Mouse (Mus musculus) activated CD4-positive, CD25-positive, alpha-beta regulatory T cell, adult 4 months (primary cell): ENCODE results near the gene Helz2. TPM values are rescaled to one million over a fixed set of nuclear protein-coding genes. Genes with fewer than 3 reads are reported as not detected.

Source experiments
- ATAC-seq: one replicate; pipeline ENCODE4 v1.8.0; 2017
- polyA plus RNA-seq, 2 experiments: library from polyadenylated mRNA; unstranded; fragments of 100-300 nt; shearing (Covaris generic); gene quantifications; one replicate each; pipeline ENCODE4 v1.2.1; 2017

Helz2 gene
- polyA plus RNA-seq, 2 experiments from 2014 or later = 15.5 to 18.4 TPM

- no peak for ATAC-seq
Measured at GRCm38 (mm10) chr2:181237251-181238014, 4.4 kb downstream of the Helz2 start.

- ATAC-seq = no peak
Measured at GRCm38 (mm10) chr2:181235681-181236566, 5.9 kb downstream of the Helz2 start.

DNA sequence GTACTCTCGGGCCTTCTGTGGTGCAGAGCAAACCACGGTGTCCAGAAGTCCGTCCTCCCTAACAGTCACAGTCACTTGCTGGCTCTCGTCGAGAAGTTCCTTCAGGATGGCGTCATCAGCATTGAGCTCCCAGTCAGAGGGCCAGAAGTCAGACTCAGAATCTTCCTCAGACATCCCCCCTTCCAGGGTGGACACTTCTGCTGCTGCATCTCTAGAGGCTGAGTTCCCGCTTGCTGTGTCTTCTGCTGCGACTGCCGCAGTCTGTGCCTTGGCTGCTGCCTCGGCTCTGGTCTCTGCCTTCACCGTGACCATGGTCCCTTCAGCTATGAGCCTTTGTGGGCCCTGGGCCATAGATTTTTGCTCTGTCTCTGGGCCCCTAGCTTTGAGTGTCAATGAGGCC is 7.1 kb downstream of the Helz2 start:
- ATAC-seq = no peak

DNA sequence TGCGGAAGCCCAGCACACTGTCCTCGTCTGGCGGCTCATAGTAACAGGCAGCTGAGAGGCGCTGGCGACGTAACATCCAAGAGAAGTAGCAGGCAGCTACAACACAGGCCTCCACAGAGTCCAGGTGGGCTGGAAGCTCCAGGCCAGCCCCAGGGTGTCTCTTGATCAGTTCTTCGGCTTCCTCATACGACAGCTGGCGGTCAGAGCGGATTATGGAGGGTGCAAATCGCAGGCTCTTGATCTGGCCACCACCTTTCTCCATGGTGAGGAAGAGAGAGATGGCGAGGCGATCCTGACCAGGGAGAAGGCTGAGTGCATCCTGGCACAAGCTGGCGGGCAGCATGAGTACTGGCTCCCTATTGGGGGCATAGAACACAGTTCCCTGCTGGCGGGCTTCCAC is 8.4 kb downstream of the Helz2 start:
- ATAC-seq = no peak

DNA sequence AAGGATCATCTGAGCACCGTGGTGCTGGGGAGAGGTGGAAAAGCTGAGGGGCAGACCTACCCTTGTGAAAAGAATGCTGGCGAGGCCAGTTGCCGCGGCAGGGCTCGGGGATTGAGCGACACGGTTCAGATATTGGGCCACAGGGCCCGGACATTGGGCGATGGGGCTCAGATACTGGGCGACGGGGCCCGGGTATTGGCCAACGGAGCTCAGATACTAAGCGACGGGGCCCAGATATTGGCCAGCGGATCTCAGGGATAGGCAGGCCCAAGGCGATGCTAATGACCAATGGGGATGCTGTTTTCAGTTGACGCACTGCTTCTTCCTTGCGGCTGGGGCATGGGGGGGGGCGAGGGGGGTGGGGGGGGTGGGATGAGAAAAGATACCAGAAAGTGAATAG is 10.7 kb downstream of the Helz2 start:
- ATAC-seq = no peak

DNA sequence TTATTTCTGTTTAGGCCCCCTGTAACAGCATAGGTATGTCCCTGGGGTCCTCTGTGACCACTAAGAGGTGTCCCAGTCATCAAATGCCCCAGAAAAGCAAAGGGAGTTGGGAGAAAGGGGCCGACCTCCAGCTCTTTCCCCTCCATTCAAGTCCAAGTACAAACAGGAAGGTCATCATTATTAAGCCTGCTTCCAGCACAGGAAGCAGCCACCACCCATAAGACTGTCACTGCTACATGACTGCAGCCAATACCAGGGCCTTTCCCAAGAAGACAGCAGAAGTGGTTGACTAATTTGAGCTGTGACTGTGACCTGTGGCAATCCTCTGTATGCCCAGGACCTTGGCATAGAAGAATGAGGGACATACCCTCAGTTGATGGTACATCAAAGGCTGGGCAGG is 13.5 kb downstream of the Helz2 start:
- ATAC-seq = no peak

GRCm38 (mm10) chr2:181227122-181227521 is 14.7 kb downstream of the Helz2 start:
- ATAC-seq = no peak

DNA sequence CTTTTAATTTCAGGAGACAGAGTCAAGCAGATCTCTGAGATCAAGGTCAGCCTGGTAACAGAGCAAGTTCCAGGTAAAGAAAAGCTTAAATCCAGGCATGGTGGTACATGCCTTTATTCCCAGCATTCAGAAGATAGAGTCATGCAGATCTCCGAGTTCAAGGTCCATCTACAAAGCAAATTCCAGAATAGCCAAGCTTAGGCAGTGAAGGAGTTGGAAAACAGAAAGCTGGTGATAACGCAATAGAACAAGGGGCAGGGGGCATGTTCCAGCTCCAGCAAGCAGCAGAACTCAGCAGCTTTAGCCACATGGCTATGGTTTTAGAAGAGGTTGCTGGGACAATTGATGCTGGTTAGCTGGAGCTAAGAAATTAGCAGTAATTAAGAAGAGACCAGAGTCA is 16.8 kb downstream of the Helz2 start:
- ATAC-seq = no peak

GRCm38 (mm10) chr2:181220361-181220760 is 21.5 kb downstream of the Helz2 start:
- no peak for ATAC-seq

DNA sequence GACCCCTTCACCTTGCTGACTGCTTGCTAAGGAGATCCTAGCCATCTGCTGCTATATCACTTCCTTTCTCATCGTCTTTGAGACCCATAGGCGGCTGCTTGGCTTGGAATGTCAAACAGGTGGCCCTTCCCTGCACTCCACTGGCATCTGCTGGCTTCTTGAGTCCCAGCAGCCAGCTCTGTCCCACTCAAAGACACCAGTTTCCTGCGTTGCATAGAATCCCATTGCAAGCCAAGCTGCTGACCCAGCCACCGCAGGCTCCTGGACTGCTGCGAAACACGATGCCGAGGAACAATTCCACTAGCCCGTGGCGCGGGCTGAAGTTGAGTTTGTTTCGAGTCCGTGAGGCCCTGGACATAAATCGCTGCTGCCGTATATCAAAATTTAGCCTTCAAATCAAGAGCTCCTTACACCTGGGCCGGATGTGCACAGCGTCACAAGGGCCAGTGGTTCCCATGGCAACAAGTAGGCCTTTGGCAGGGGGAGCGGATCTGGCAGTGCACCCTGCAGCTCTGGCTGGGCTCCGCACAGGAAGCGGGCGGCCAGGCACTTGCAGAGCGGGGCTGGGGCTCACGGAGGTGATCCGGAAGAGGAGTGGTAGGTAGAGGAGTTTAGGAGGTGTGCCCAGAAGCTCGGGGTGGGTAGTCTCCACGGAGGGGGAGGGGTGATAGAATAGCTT is 22.1 kb downstream of the Helz2 start, which contains the start of gene Fndc11:
Gene Fndc11 (plus strand): TSS at position 476 of the 679 bp plus-strand sequence.
- ATAC-seq = peak; percentile 100

DNA sequence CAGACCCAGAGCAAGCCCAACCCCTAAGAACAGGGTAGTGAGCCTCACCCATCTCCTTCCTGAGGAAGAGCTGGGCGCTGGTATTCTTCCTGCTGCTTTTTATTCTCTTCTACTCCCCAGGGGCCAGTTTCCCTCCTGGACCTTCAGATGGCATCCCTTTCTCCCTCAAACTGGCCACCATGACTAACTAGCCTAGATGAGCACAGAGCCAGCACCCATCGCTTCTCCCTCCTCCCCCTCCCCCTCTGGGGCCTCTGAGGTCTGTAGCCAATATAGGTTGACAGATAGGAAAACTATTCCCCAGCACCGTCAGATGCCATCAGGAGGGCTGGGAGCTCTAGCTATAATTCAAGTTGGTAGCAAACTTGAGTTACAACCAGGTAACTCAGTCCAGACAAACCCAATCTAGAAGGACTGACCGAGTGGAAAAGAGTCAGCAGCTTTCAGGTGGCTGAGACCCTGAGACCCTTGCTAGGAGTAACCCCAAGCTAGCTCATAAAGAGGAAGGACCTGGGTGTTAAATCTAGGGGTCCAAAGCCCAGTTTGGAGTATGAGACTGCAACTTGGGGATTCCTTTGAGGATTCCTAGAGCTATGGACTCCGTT is 22.8 kb downstream of the Helz2 start:
- ATAC-seq = no peak

GRCm38 (mm10) chr2:181216037-181216436 is 25.8 kb downstream of the Helz2 start:
- ATAC-seq = no peak

- peak; percentile 77 for ATAC-seq
Measured at GRCm38 (mm10) chr2:181213021-181213445, 28.8 kb downstream of the Helz2 start, which contains the start of gene Srms. TSS of gene Srms (minus strand) at chr2:181213185.

DNA sequence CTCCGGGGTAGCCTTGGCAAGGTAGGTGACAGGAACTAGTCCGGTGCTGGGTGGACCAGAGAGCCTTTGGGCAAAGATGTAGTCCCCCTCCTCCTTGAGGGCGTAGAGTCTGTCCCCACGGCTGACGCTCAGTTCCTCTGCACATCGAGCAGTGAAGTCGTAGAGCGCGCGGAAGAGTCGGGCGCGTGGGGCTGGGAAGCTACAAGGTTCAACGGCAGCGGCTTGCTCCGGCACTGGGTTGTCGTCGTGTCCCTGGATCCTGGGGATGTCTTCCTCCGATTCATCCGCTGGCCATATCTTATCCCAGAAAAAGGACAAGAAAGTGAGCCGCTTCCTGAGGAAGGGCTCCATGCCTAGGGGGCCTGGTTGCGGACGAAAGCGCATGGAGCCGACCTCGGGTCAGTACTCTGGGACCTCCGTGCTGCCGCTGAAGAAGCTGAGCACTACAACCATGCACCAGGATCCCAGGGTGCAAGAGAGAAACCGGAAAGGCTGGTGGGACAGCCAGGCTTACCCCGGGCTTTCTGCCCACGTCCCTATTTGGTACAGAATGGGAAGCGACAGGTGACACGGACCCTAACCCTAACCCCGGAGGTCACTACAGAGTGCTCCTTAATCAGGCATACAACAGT is 29.3 kb downstream of the Helz2 start:
- ATAC-seq = peak; percentile 45

DNA sequence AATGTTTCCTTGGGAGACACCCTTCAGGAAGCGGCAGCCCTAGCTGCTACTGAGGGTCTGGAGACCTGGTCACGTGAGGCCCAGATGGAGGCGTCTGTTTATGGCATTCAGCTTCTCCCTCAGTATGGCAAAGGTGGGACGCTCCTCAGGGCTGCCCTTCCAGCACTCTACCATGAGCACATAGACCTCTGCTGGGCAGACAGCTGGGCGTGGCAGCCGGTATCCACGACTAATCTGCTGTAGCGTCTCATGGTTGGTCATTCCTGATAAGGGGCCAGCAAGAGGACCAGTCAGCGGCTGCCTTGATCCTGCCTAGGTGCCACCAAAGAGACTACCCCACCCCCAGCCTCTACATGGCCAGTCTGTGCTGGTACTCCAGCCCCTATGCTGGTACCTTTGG is 35.7 kb downstream of the Helz2 start:
- no peak for ATAC-seq

- ATAC-seq = no peak
Measured at GRCm38 (mm10) chr2:181205678-181206077, 36.1 kb downstream of the Helz2 start.

DNA sequence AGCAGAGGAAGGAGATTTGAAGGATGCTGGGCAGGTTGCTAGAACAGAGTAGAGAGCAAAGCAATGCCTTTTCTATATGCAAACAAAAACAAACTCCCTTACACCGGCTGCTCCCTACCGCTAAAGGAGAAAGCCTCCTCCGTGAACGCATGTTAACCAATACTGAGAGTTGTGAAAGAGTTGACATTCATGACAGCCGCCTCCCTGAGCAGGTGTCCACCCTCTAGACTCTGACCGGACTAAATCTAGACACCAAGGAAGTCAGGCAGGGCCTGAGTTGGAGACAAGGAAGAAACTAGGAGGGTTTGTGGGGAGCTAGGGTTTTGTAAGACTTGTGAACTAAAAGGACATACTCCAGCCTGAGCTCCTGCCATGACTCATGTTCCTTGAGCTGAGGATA is 38.9 kb downstream of the Helz2 start:
- no peak for ATAC-seq

DNA sequence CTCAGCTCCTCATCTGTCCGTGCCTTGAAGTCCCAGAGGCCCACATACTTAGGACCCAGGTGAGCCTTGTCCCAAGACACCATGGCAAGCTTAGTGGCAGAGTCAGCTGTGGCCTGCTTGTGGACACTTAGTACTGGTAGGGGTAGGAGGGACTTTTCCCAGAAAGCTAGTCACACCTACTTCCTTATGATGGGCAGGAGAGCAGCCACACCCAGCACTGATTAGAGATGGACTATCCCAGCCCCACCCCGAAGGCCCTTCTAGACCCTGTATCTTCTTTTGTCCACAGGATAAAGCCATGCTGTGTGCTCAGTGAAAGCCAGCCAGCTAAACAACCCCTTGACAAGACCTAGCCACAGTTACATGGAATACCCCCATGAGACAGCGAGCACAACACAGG is 39.4 kb downstream of the Helz2 start, which contains the start of gene Ptk6:
Gene Ptk6 (minus strand): TSS at position 368 of the 400 bp plus-strand sequence.
- ATAC-seq = no peak

DNA sequence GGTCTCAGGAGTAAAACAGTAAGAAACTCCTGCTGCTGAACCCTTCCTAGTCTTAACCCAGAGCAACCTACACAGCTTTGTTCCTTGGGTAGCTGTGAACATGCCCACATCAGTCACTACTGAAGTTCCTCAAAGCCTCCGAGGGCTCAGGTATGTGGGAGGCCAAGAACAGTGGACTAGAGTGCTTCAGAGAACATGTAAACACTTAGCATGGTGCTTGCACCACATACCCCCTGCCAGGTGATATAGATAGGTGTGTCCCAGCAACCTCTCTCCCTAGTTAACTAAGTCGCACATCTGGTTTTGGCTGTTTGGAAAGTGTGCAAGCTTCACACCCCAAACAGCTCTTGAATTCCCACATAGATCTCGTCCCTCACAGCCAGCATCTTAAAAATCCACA is 40.2 kb downstream of the Helz2 start:
- ATAC-seq = no peak

- ATAC-seq = no peak
Measured at GRCm38 (mm10) chr2:181196628-181197300, 45.1 kb downstream of the Helz2 start.

- no peak for ATAC-seq
Measured at GRCm38 (mm10) chr2:181193044-181193443, 48.8 kb downstream of the Helz2 start.
